Mouse (Mus musculus) frontal cortex, postnatal 25 days (tissue): ENCODE results near the gene Smim1.

Experiments
- DNase-seq, 2 experiments: peaks; one replicate each; pipeline ENCODE4 v3.0.0; 2022; ENCODE audit warnings: low spot score in 2 of 2

Smim1 gene

DNA sequence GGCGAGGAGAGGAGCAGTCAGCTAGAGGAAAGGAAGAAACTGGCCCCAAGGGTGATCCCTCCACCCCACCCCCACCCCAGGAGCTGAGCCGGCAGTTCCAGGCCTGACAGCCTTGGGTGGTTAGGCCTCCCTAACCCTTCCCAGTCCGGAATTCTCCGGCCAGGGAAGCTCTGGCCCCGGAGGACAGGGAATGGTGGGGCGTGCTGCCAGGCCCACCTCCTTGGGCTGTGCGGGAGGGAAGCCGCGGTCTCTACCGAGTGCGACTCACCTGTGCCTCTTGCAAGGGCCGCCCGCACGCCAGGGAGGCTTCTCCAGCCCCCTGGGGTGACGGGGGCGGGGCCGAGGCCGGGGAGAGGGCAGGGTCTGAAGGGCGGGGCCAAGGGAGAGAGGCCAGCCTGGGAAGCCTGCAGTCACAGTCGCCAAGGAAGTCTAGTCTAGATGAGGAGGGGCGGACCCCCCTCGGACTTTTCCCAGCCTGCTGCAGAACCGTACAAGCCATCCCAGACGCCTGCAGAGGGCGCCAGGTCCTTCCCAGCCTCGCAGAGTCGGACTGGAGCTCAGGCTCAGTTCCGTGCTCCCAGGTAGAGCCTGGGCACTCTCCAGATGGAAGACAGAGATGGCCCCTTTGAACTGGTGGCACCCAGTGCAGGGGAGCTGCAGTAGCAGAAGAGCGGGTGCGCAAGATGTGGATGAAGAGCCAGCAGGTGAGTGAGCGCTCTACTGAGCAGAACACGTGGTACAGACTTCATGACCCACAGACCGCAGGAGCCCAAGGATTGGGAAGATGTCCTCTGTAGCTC is at the start of gene Smim1:
Gene Smim1 (minus strand): TSS at position 590 of the 800 bp plus-strand sequence.
- peak in 1 of 2 experiments; percentile 53 for DNase-seq

DNA sequence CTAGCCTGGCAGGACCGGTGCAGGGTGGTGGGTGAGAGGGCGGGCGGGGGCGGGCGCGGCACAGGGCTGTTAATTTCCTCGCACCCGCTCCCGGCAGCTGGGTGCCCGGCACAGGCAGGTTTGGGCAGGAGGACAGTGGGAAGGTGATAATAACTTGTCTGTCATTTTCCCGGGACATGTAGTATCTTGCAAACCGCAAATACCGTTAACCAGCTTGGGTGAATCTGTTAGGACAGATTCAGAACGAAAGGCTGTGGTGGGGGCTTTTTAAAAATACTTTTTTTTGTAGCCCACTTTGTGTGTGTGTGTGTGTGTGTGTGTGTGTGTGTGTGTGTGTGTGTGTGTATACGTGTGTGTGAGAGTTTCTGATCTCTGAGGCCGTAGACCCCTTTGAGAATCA is 45.9 kb upstream of the Smim1 start:
- DNase-seq, result no peak

DNA sequence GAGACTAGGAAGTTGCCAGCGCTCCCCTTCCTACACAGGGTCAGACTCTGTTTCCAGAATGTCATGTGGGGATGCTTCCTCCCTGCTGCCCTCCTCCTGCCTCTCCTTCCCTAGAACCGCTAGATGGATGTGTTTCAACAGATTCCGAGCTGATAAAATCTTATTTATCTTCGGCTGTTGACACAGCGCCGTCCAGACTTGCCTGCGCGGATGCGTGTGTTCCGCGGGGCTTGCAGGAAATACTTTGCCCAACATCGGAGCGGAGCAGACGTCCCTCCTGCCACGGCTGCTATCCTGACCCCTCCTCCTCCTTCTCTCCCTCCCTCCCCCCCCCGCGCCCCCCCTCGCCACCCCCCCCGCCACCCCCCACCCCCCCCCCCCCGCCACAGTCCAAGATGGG is 45.5 kb upstream of the Smim1 start:
- DNase-seq, result no peak

DNA sequence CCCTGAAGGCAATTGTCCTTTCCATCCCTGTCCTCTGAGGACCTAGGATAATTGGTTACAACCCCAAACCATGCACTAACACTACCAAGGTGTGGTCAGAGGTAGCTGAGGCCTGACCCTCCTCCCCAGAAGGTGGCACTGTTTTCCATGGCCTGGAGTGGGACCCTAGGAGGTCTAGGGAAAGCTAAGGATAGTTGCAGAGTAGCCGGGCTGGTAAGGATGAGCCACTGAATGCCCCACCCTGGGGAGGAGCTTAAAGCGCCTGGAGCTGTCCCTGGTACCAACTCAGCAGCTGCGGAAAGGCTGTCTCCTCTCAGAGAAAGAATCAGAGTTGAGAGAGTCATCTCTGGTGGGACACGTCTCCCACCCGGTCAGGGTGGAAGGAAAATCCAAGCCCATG is 44.9 kb upstream of the Smim1 start:
- no peak for DNase-seq

DNA sequence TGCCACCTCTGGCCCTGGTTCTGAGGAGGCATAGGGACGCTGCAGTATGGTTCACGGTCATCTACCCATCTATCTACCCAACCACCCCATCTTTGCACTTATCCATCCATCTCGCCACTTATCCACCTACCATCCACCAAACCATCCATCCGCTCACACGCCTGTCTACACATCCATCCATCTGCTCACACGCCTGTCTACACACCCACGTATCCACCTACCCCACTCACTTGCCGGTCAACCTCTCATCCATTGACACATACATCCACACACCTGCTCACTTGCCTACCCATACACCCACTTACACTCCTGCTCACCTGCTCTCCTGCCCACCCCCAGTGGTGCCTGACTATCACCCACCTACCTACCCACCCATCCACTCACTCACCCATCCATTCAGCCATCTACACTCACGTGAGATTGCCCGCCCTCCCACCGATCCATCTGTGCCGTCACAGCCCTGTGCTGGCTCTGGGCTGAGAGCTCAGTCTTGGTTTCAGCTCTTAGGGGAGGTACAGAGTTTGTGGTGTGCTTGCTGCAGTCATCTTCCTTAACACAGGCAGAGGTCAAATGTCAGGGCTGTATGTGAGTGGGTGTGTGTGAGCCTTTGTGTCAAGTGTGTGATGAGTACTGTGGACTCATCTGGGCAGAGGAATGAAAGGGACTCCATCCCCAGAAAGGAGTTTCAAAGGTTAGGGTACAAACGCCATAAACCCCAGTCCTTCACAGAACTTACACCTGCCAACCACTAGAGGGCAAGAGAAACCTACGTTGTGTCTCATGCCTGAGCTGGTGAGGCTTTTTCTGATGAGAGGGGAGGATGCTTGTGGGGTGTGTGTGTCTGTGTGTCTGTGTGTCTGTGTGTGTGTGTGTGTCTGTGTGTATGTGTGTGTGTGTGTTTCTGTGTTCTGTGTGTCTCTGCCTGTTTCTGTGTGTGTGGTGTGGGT is 39.1 kb upstream of the Smim1 start:
- peak in 1 of 2 experiments; percentile 17 for DNase-seq

DNA sequence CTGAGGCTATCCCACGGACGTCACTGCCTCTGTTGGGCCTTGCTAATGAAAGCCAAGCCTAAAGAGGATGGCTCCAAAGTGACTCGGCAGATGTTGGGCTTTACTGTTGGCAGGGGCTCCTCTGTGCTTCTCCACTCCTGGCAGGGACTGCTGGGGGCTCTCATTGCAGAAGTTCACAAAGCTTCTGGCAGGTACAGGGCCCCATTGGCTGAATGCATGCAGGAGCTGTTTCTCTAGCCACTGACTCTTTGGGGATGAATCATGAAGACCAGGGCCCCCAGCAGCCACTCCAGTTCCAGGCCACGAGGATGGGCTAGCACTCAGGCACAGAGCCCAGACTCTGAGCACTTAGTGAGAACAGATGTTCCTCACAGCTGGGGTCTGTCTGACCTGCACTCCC is 31.7 kb upstream of the Smim1 start:
- no peak for DNase-seq

DNA sequence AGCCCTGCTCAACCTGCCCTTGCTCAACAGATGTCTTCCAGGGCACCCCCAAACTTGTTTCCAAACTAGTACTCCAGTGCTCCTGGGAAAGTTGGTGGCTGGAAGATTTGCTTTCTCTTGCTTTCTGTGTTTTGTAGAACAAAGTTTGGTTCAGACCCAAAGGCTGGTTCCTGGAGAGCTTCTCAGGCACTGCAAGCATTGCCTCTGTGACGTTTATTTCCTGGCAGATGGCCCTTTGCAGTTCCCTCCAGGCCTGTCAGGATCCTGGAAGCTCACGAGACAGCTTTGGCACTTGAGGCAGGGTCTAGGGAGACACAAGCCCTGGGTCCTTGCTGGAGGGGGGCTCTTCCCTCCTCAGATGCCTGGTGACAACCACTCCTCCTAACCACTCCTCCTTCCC is 30.6 kb upstream of the Smim1 start:
- DNase-seq, result no peak

DNA sequence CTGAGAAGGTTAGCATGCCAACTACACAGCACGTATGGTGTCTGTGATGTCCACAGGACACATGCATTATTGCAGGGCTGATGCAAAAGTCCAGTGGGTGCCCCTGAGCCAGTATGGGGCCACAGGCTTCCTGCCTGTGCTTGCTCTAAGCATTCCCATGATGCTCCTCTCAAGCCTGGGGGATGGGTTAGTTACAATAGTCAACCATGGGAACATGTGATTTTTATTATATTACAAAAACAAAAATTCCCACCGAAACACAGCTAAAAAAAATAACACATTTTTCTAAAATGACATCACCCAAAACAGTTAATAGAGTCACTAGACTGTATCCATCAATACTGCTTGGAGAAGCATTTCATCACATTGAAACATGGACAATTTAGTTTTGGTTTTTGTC is 30.0 kb upstream of the Smim1 start:
- no peak for DNase-seq

DNA sequence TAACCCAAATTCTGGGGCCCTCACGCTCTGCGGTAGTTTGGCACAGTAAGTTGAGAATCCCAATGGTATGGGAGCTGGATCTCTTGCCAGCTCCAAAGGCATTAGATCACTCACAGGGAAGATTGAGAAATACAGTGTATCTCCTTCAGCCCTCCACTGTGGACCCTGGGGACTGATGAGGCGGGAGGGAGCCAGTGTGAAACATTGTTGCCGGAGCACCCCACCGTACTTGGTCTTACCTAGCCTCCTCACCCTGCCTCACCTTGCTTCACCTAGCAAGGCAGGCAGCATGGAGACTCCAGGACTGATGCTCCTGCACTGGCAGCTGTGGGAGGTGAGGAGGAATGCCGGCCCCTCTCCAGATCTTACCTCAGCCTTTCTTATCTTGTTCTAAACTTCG is 29.5 kb upstream of the Smim1 start:
- DNase-seq, result no peak

DNA sequence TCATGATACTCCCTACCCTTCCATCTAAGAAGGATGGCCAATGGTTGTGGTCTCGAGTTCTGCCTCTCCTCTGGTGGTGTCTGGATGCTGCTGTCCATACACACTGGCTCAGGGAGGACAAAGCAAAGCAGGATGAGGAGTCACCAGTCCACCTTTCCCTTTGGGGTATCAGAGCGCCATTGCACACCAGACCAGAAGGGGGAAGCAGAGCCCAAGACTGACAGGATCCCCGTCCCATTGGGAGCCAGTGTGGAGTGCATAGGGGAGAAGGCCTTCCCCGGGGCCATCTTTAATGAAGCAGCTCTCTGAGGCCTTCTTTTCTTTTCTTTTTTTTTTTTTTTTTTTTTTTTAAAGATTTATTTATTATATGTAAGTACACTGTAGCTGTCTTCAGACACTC is 27.0 kb upstream of the Smim1 start:
- no peak for DNase-seq

DNA sequence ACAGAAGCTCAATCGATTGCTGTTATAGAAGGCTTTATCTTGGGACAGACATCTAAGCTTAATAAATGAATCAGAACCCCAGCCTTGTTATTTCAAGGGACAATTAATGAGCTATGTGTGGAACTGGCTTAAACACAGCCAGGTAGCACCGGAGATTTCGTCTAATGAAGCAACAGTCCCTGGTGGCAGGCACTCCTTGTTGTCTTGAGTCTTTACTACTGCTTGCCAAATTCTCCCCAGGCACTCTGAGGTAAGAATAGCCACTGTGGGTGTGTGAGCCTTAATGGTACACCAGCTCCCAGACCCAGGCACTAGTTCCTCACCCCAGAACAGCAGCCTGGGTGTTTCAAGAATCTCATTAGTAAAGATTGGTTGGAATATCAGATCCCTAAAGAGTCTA is 25.4 kb upstream of the Smim1 start:
- DNase-seq, result no peak

DNA sequence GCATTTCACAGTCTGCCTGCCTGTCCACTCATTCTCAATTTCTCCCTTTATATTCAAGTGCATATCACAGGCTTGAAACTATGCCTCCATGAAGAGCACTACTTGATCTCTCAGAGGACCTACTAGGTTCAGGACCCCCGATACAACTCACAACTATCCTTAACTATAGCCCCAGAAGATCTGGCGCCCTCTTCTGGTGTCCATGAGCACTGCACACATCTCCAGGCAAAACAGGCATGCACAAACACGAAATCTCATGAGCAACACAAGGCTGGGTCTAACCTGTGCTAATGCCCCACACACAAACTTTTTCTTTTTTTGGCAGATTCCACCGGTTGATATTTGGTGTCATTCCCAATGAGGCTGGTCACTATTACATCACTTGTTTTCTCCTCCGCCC is 19.8 kb upstream of the Smim1 start:
- DNase-seq, result no peak

DNA sequence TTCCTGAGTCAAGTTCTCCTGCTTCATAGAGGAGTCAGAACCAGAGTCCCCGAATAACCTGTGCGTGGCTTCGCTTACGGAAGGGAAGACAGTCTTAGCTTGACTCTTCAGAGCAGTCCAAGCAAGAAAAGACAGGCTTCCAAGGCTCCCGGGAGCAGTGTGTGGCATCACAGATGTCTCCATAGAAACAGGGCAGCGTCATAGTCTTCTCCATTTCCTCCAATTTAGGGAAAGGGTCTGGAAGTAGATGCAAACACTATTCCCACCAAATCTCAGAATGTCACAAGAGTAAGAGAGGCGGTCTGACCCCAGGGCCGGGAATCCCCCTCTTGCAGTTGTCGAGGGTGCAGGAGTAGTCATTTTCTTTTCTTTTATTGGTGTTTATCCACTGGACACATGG is 16.5 kb upstream of the Smim1 start, which contains the start of gene Ccdc27:
Gene Ccdc27 (minus strand): TSS at position 101 of the 400 bp plus-strand sequence.
- no peak for DNase-seq

DNA sequence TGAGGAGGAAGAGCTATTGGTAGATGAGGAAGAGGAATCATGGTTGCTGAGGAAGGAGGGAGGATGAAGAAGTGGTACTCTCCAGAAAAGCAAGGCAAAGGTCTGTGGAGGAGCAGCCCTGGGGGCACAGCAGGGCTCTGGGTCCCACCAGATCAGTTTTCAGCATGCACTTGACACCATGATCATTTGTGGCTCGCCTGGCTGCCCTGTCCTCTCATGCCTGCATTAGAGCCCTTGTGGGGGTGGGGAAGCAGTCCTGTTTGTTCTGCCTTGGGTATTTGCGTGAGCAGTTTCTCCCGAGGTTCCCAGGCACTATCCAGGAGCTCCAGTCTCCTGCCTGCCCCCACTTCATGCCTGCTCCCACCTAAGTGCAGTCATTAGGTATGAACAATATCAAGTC is 11.1 kb upstream of the Smim1 start:
- DNase-seq, result no peak

DNA sequence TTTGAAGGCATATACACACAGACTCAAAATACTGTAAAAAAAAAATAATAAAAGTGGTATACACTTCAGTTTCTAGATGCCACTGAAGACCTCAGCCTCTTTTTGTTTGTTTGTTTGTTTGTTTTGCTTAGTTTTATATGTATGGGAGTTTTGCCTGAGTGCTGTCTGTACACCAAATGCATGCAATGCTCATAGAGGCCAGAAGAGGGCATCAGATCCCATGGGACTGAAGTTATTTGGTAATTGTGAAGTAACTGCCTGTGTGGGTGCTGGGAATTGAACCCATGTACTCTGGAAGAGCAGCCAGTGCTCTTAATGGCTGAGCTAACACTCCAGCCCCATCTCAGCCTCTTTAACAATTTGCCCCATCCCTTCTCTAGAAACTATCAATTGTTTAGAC is 2.6 kb upstream of the Smim1 start:
- no peak for DNase-seq

DNA sequence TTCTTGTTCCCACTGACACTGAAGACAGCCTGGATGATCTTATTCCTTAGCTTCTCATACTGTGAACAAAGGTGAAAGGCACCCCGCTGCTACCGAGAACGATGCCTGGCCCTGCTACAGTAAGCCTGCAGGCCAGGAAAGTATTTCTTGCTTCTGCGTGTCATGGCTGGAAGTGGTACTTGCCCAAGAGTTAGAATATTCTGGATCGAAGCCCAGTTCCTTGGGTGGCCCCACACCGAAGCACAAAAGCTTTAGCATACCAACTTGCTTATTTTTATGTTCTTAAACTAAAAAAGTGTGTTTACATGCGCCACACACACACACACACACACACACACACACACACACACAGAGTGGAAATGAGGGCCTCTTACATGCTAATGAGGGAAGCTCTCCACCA is 2.0 kb upstream of the Smim1 start:
- DNase-seq, result no peak

DNA sequence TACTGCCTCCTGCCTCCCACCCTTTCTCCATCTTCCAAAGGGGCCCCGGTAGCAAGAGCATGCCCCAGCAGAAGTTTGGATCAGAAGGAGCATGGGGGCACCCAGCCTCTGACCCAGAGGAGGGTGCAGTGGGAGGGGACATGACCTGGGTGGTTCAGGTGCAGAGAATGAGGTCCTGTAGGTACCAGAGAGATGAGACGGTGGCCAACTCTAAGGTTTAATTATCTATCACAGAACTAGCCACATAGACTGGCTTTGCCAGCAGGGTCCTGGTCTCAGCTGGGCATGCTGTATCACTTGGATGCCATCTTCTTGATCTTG is 371 bp upstream of the Smim1 start:
- DNase-seq, result no peak

DNA sequence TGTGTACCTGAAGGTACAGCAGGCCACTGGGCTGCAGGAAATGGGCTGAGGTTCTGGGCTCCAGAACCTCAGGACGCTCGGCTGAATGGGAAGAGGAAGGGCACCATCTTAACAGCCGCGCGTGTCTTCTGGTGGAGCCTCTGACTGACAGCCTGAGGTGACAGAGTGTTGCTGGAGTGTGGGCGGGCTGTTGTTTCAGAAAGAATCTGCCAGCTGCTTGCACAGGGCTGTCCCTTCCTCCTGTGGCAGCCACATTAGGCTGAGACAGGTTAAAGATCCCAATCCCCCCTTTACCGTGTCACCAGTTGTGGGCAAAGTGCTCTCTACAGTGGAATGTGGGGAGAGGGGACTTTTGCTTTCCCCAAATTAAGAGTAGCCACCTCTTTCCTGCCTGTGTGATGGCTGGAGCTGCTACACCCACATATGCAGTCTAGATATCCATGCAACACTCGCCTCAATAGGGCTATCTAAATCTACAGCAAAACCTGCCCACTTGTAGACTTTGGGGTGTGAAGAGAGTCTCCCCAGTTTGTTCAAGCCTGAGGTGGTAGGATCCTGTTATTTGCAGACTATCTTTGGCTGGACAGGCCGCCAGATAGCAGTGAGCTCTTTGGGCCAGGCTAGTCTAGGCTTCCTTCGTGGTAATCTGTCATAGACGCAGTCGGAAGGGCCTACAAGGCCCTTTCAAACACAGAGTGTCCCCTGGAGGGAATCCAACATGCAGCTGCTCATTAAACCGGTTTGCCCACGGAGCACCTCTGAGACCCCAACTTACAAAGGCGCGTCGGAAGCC is 1.1 kb downstream of the Smim1 start:
- no peak for DNase-seq

DNA sequence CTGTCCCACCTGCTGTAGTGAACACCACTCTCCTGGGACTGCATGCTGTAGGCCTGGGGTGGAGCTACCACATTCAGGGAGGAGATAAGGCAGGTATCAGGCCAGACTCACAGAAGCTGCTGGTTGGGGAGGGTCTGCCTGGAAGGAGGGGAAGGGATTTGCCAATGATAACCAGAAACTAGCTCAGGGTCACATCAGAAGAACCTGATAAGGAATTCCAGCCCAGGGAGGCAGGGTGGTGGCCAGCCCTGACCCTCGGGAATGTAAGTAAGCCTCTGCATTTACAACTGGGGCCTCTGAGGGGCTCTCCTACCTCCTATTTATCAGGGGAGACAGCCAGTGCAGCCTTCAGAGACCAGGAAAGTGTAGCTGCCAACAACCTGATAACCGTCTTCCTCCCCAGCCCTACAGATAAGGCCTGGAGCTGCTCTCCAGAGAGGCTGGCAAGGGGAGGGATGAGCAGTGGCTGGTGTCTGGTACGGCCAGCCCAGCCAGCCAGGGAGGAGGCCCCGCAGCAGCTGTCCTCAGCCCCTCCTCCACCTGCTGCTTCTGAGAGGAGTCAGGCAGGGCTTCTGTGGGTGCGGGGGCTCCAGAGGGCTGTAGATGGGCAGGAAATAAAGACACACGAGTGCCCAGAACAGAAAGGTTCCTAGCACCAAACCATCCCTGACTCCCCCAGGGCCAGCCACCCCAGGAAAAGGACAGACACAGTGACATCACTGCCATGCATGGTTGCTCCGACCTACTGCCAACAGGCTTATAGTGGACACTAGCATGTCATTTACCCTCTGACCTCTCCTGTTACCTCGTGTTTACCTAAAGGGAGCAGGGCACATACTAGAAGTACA is 2.1 kb downstream of the Smim1 start:
- no peak for DNase-seq

DNA sequence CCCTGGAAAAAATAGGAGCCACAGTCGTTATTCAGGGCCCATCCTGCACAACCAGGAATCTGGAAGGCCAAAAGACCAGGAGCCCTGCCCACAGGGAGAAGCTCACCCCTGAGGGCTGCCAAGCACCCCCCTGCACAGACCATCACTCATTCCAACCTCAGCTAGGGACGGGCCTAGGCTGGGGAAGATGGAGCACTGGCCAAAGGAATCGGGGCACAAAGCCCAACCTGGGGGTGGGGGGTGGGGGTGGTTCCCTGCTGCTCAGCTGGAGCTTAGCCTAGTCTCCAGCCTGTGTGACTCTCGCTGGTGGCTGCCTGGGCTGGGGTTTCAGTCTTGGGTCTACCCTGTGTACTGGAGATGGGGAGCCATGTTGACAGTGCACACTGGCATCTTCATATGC is 3.2 kb downstream of the Smim1 start:
- DNase-seq, result no peak

DNA sequence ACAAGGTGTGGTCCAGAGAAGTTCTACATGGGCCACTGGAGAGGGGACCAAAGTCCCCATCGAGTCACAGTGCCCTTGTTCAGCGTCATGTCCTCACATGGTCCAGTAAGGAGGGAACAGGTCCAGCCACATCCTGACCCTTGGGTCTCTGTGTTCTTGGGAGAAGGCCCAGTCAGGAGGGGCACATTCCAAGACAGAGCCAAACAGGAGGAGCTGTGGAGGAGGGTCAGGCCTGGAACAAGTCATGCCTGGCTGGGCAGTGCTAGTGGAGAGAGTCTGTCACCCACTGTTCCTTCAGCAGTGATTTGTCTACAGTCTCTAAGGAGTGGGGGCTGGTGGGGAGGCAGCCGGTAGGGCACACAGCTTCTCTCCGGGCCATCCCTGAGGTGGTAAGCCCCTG is 3.6 kb downstream of the Smim1 start:
- DNase-seq, result no peak
